Mouse (Mus musculus) splenic B cell, adult 2 months (primary cell): Measurements from ENCODE around the gene Ddx52.
A peak's percentile ranks its signal among the peaks of the same experiment; 100 is the strongest.

ENCODE experiments used
- DNase-seq: peaks from one replicate; pipeline ENCODE4 v3.0.0-alpha.2; 2011; ENCODE audit warnings: low read depth, low spot score
- H3K27me3 ChIP-seq: 2 replicates; pipeline ENCODE4 v1.6.1; 2012; ENCODE audit warnings: mild to moderate bottlenecking, low read length, moderate library complexity, mixed read lengths; ENCODE audit not compliant: control insufficient read depth, poor library complexity, insufficient read depth, severe bottlenecking
- H3K36me3 ChIP-seq: 2 replicates; pipeline ENCODE4 v1.6.1; 2012; ENCODE audit warnings: mild to moderate bottlenecking, low read length, moderate library complexity, mixed read lengths; ENCODE audit not compliant: control insufficient read depth, poor library complexity, insufficient read depth, severe bottlenecking

Ddx52 gene

DNA sequence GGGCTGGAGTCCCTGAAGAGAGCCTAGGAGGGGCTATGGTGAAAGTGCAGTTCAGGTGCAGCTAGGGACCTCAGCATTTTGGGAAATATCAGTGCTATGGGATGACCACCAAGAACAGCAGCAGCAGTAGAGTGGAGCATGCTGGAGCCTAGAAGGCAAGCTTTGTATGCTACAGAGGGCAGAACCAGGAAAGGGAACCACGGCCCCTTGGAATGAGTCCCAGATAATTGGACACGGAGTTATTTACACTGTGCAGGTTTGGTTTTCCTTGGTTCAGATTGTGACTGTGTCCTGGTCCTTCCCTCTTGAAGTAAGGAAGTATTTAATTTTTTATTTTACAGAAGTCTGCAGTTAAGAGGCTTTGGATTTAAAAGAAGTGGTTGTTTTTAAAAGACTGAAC, 51.6 kb downstream of the Ddx52 start:
- H3K36me3 ChIP-seq, result peaks cover 22% of the 10 kb centered on the region

DNA sequence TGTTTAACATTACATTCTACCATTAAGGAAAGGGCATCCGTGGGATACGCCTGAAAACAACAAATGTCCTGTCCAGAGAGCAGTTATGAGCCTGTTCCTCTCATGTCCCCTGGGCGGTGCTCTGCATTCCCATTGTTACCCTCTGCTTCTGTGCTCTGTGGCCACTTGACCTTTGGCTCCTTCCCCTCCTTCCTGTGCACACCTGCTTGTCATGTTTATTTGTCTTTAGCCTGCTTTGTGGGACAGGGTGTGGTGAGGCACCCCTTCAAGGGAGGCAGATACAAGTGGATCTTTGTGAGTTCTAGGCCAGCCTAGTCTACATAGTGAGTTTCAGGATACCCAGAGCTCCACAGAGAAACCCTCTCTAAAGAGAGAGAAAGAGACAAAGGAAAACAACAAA, 52.6 kb downstream of the Ddx52 start:
- peaks cover 22% of the 10 kb centered on the region for H3K36me3 ChIP-seq
- H3K27me3 ChIP-seq, result no peaks in the 10 kb centered on the region; the same call in 1 of the 2 replicates
- no peak for DNase-seq

More for the DNA sequence above, 51.6 kb downstream of the Ddx52 start:
- DNase-seq, result no peak
- H3K27me3 ChIP-seq, result no peaks in the 10 kb centered on the region

DNA sequence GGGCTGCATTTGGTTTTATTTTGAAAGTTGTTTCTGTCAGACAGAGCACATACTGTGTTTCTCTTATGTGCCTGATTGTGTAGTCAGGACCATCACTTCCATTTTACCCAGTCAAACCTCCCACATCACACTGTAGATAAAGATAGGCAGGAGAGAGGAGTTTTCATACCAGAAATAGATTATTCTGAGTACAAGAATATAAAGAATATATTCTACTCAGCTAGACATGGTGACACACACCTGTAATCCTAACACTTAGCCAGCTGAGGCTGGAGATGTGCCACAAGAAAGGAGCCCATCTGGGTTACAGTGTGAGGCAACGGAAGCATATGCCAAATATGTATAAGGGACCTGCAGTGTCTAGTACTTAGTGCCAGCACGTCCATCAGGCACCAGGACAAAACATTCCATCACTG, 53.7 kb downstream of the Ddx52 start:
- DNase-seq, result no peak
- Histone ChIP-seq H3K36me3 (peaks cover 19% of the 10 kb centered on the region), H3K27me3 (no peaks in the 10 kb centered on the region; the same call in 1 of the 2 replicates)

DNA sequence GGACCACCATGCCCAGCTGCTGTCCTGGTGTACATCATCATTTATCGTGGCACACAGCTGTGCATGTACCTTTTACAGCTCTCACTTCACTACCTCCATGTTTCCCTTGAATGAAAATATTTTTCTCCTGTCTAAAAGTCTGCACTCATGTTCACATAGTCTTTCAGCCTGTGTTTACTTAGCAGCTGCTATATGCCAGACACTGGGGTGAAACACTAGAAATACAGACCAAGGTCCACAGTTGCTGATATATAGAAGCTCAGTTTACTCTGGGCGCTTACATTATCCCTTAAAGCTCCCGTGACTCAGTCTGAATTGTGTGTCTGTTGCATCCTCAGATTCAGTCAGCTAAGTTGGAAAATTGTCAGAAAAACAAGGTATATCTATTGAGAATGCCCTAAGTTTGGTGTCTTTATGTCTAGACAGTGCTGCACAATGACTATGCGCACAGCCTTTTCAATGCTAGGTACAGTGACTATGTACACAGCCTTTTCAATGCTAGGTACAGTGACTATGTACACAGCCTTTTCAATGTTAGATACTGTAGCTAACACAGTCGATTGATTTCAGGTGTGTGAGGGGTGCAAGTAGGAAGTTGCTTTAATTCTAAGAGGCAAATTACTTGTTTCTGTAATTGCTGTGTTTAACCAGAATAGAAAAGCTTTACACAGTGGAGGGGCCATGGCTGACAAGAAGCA, 55.5 kb downstream of the Ddx52 start:
- peaks cover 17% of the 10 kb centered on the region for H3K36me3 ChIP-seq
- no peaks in the 10 kb centered on the region; the same call in 1 of the 2 replicates for H3K27me3 ChIP-seq
- DNase-seq, result no peak

DNA sequence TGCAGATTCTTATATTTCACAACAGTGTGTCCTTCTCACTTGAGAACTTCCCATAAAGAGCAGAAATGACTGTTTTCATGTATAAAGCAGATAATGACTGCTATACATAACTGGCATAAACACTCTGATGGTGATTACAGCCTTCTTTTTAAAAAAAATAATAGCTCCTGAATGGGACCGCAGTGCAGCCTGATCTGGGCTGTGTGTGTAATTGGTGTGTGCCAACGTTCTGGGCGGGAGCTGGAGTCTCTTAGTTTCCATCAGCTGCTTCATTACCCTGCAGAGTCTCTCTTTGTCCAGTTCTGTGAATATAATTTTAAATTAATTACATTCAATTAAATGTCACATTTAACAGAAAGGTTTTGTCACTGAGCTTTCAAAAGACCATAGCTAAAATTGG, 57.1 kb downstream of the Ddx52 start:
- DNase-seq, result no peak
- peaks cover 18% of the 10 kb centered on the region for H3K36me3 ChIP-seq
- H3K27me3 ChIP-seq, result no peaks in the 10 kb centered on the region; the same call in 1 of the 2 replicates

DNA sequence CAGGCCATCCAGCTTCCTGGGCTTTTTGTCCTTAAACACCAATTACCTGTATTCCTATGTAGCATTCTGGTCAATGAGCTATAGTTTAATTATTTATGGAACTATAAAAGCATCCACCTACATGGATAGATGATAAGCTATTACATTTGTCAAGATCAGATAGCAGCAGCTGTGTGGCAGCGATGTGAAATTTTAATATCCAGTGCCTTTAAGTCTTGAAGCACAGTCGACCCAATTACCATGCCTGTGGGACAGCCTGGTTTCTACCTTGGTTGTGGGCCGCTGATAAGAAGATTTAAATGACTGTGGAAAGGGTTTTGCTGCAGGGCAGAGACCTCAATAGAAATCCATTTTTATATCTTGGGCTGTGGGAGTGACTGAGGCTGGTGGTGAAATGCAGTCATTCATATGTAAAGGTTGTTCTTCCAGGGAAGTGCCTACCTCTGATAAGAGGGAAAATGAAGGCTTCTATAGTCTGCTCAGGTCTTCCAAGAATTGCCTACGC, 57.6 kb downstream of the Ddx52 start:
- no peak for DNase-seq
- H3K36me3 ChIP-seq, result peaks cover 18% of the 10 kb centered on the region
- H3K27me3 ChIP-seq, result no peaks in the 10 kb centered on the region; the same call in 1 of the 2 replicates

DNA sequence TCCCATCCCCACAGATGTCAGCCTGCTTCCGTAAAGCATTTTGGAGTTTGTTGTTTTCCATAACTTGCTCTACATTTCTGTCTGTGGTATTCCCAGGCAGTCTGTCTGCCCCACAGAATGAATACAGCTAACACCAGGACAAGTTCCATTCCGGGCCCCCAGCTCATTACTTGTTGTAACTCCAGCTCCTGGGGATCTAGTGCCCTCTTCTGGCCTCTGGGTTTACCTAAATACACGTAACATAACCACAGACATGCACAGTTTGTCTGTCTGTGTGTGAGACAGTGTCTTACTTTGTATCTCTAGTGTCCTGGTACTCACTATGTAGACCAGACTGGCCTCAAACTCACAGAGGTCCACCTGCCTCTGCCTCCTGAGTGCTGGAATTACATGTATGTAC, 59.4 kb downstream of the Ddx52 start:
- H3K27me3 ChIP-seq, result no peaks in the 10 kb centered on the region; the same call in 1 of the 2 replicates
- peak; percentile 2 for DNase-seq
- peaks cover 14% of the 10 kb centered on the region; the same call in 1 of the 2 replicates for H3K36me3 ChIP-seq

DNA sequence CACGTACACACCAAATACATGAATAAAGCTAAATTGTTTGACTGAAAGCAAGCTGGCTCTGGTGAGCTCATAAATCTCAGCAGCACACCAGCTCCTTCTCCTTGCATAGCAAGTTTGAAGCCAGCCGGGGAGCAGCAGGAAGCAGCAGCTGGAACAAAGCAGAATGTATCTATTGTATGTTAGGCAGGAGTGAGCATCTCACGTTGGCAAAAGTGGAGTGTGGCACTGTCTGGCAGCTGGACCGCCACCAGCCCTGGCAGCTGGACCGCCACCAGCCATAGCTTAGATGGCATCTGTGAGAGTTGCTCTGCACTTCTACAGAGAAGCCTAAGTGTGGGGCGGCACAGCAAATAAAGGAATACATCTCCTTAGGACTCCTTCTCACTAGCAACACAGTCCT, 62.1 kb downstream of the Ddx52 start:
- H3K27me3 ChIP-seq, result no peaks in the 10 kb centered on the region; the same call in 1 of the 2 replicates
- no peak for DNase-seq

DNA sequence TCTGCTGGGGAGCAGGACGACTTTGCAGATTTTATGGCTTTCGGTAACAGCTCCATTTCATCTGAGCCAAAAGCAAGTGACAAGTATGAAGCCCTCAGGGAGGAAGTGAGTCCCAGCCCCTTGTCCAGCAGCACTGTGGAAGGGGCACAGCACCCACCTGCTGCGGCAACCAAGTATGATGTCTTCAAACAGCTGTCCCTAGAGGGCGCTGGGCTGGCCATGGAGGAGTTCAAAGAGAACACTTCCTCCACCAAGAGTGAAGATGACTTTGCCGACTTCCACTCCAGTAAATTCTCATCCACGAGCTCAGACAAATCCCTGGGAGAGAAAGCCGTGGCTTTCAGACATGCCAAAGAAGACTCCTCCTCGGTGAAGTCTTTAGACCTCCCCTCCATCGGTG, 67.1 kb downstream of the Ddx52 start:
- peak; percentile 5 for DNase-seq

More for the DNA sequence above, 62.1 kb downstream of the Ddx52 start:
- peaks cover 9% of the 10 kb centered on the region; the same call in 1 of the 2 replicates for H3K36me3 ChIP-seq

DNA sequence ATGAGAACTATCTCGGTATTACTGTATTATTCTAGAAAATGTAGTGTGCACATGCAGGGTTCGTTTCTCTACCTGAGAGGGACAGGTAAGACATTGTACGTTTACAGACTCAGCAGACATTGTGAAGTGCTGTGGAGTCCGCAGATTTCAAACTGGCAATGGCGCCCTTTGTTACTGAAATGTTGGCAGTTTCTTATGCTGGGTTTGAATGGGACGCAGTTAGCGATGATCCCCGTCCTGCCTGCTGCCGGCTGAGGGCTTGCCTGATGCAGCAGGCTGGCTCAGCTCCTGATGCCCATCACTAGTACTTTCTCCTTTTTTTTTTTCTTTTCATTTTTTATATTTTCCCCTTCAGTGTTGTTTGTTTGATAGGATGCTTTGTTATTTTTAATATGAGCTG, 68.5 kb downstream of the Ddx52 start:
- DNase-seq, result no peak
- no peaks in the 10 kb centered on the region for H3K27me3 ChIP-seq
- H3K36me3 ChIP-seq, result peaks cover 3% of the 10 kb centered on the region; the same call in 1 of the 2 replicates

More for the DNA sequence above, 67.1 kb downstream of the Ddx52 start:
- H3K36me3 ChIP-seq, result peaks cover 3% of the 10 kb centered on the region; the same call in 1 of the 2 replicates
- H3K27me3 ChIP-seq, result no peaks in the 10 kb centered on the region

DNA sequence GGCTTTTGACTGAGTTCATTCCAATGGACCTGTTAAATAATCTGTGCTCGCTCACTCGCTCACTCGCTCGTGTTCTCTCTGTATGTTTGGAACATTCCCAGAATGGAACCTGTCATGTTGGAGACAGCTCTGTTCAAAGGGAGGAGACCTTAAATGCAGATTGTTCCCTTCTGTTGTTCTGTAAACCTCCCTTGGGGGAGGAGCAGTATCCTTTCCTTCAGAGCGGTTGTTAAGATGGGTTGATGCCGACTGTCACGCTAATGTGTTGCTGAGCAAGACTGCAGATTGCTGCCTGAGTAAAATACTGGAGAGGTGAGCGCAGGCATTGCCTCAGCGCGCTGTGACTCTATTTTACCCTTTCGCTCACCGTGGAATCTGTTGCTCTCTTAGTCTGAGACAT, 69.2 kb downstream of the Ddx52 start:
- DNase-seq, result no peak

DNA sequence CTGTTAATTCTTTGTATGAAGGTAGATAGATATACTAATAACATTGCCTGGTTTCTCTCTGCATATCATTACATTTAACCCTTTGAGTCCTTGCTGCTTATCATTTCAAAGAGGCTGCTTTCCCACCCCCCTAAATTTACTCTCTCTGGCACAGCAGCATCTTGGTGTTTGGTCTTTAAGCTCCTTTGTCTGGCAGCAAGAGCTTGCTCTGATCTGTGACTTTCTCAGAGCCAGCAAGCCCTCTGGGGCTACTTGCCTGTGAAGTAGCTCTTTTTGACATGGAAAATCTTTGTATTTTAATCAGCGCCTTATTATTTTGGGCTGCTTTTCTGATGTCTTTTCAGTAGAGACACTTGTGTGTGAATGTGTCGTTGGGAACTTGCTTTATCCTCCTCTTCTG, 69.7 kb downstream of the Ddx52 start:
- Histone ChIP-seq H3K36me3 (peaks cover 3% of the 10 kb centered on the region; the same call in 1 of the 2 replicates), H3K27me3 (no peaks in the 10 kb centered on the region)
- DNase-seq, result no peak

More for the DNA sequence above, 69.2 kb downstream of the Ddx52 start:
- peaks cover 3% of the 10 kb centered on the region; the same call in 1 of the 2 replicates for H3K36me3 ChIP-seq
- H3K27me3 ChIP-seq, result no peaks in the 10 kb centered on the region
